Mouse (Mus musculus) kidney, adult 2 months (tissue): ENCODE measurements around the gene Cacnb4.

ENCODE experiments used
- CTCF ChIP-seq: fragments of 200-500 bp; conservative IDR thresholded peaks from 2 replicates; pipeline ENCODE4 v1.5.1; 2011; ENCODE audit warnings: low read depth, mild to moderate bottlenecking, control low read depth, low read length, moderate library complexity, mixed read lengths; ENCODE audit not compliant: insufficient read depth, insufficient read length
- POLR2A ChIP-seq: fragments of 200-500 bp; IDR thresholded peaks from one replicate; pipeline ENCODE4 v1.6.1; 2011; ENCODE audit warnings: low read depth, low read length, control low read depth

DNA sequence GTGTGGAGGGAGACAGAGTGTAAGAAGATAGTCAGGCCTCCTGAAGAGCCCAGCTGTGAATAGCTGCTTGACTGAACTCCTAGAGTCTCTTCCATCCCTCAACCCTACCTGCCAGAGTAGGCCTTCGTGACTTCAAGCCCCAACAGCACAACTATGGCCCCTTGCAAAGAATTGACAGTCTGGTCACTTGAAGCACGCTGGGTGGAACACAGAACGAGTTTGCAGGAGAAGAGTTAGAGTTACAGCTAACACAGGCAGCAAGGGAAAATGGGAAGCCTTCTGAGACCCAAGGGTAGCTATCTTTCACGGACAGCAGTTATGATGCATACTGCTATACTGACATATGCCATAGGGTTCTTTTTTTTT is 119.7 kb downstream of the Cacnb4 start:
- TF ChIP-seq POLR2A (no peak), CTCF (no peak)
